Mouse (Mus musculus) spleen, adult 12 weeks (tissue): ENCODE data around the gene Rflnb.
"Not testable (repeated sequence)": the region's sequence is repeated elsewhere in the genome, so short reads cannot be mapped to it uniquely, and the experiment has no call there.

Source experiments
- DNase-seq: peaks from one replicate; pipeline ENCODE4 v3.0.0; 2022; ENCODE audit warnings: low spot score

Rflnb gene

GRCm38 (mm10) chr11:76037581-76038294, 10.2 kb upstream of the Rflnb start:
- DNase-seq: no peak

DNA sequence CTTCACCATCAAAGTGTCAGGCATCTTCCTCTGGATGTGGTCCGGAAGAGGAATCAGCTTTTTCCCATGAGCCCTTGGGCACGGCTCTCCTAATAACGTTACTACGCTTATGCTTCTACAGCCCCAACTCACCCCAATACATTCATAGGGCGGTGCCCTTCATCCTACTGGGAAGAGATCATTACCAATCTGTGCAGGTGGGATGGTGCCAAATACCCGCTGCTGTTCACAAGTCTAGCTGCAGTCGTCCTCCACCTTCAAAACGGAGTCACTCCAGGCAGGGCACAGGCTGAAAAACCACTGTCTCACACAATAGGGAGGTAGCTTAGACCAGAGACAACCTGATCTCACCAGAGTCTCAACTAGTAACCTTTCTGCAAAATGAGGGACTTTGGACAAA, 7.6 kb upstream of the Rflnb start:
- no peak for DNase-seq

- no peak for DNase-seq
Observed at GRCm38 (mm10) chr11:76033836-76034235, 6.3 kb upstream of the Rflnb start.

DNA sequence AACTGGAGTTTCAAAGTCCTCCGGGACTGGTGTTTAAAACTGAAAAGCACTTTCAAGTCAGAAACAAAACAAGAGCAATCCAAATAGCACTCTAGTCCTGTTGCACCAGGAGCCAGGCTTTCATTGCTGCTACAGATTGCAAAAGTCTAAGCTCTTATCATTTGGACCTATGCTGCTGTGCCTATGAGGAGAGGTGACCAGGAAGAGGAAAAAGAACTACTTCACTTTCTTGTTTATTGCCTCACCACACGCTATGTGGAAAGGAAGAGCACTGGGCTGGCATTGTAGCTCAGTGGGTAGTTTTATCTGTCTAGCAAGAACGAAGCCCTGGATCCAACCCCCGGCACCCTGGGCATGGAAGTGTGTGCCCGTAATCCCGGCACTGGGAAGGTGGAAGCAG, 5.8 kb upstream of the Rflnb start:
- no peak for DNase-seq

DNA sequence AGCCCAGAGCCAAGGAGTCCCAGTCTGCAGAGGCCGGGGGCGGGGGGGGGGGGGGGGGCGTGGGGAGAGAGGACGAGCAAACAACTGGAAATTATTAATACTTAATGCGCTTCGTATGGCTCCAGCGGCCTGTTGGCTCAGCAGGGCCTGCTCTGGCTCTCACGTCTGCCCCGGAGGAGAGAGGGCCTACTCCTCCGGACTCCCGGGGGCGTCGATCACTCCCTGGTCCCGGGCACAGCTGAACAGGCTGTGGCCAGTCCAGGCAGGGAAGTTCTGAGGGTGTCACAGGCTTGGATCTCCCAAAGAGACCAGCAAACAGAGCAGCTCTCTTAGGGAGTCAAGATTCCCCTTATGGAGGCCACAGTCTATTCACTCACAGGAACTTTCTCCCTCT, 487 bp upstream of the Rflnb start:
- DNase-seq: no peak

GRCm38 (mm10) chr11:76026527-76027138, 949 bp downstream of the Rflnb start:
- DNase-seq: no peak

GRCm38 (mm10) chr11:76025080-76025583, 2.5 kb downstream of the Rflnb start:
- DNase-seq: no peak

DNA sequence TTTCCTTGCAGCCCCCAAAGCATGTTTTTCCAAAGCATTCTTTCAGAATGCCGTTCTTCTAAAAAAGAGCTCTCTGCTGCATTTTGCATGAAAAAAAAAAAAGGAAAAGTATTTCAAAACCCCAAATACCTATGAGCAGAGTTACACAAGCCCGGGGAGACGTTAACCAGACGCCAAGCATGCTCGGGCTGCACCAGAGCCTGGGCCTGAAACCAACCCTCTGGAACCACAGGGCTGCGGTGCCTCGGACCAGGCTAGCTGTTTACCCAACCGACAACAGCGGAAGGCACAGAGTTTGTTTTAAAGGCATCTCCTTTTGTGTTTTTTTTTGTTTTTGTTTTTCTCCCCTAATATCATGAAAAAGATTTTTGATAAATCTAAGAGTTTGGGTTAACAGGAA, 6.7 kb downstream of the Rflnb start:
- DNase-seq: no peak

- no peak for DNase-seq
Observed at GRCm38 (mm10) chr11:76019879-76020278, 7.7 kb downstream of the Rflnb start.

DNA sequence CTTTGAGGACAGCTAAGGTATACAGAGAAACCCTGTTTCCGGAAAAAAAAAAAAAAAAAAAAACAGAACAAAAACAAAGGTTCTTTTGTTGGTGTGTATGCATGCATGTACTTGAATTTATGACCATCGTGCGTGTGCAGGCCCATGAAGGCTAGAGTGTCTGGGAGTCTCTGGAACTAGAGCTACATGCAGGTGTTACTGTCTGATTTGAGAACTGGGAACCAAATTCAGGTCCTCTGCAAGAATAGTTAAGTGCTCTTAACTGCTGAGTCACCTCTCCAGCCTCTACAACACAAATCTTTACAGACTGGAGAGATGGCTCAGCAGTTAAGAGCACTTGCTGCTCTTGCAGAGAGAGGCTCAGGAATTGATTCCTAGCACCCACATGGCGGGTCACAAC, 11.8 kb downstream of the Rflnb start:
- no peak for DNase-seq

DNA sequence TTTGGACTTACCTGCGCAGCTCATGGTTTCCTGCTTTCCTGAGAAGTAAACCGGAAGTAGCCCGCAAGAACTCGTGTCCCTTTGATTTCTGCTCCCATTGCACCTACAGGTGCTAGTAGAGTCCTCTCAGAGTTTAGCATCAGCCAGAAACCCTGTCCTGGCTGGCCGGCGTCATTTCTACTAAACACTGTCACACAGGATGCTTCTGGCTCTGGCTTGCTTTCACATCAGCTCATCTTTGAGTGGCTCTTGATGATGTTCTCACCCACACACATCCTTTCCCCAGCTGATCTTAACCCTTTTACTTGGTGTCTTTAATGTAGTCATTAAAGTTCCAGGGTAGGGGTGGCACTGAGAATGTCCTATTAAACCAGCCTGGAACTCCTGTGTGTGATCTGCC, 12.3 kb downstream of the Rflnb start:
- no peak for DNase-seq

- no peak for DNase-seq
Observed at GRCm38 (mm10) chr11:76010838-76011624, 16.6 kb downstream of the Rflnb start.

DNA sequence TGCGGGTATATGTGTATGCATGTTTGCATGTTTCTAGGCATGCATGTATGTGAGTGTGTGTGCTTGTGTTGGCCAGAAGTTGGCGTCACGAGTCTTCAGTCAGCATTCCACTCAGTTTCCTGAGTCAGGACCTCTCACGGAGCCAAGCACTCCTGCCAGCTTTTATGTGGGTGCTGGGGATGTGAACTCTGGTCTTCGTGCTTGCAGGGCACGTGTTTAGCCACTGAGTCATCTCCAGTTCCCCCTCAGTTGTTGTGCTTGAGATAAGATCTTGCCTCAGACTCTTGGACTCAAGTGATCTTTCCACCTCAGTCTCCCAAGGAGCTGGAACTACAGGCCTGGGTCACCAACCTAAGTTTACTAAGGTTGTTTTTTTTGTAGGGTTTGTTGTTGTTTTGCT, 18.5 kb downstream of the Rflnb start:
- DNase-seq: no peak

DNA sequence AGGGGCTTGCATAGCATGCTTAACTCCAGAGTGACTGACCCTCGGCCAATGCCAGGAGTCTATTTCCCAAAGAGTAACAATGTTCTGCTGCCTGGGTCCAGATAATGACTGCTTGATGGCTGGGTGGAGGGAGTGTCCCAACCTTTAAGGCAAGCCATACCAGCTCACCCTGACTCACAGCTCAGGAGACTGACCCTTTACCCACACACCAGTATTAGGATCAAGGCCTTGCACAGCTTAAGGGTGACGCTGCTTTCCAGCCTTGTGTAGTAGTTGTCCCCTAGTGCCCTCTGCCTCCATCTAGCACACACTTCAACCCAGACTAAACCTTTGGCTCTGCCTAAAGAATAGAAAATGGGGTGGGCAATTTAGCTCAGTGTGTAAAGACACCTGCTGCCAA, 19.4 kb downstream of the Rflnb start:
- DNase-seq: no peak

GRCm38 (mm10) chr11:76004276-76004675, 23.3 kb downstream of the Rflnb start:
- not testable (repeated sequence) for DNase-seq

- no peak for DNase-seq
Observed at GRCm38 (mm10) chr11:76001237-76001878, 26.2 kb downstream of the Rflnb start.

DNA sequence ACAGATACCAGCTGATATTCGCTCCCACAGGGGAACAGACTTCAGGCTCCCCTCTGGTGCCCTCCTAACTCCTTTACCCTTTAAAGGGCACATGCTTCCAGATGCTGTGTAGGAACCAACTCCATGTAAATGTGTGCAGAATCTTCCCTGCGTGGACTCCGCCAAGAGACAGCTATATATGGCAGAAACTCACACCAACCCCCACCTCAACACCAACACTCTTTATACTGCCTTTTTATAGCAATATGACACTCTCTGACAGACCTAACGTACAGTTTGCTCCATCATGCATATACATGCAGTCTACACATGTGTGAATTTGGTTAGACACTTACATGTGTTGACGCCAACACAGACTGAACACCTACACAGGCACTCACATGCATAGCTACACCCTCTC, 26.9 kb downstream of the Rflnb start:
- DNase-seq: no peak

DNA sequence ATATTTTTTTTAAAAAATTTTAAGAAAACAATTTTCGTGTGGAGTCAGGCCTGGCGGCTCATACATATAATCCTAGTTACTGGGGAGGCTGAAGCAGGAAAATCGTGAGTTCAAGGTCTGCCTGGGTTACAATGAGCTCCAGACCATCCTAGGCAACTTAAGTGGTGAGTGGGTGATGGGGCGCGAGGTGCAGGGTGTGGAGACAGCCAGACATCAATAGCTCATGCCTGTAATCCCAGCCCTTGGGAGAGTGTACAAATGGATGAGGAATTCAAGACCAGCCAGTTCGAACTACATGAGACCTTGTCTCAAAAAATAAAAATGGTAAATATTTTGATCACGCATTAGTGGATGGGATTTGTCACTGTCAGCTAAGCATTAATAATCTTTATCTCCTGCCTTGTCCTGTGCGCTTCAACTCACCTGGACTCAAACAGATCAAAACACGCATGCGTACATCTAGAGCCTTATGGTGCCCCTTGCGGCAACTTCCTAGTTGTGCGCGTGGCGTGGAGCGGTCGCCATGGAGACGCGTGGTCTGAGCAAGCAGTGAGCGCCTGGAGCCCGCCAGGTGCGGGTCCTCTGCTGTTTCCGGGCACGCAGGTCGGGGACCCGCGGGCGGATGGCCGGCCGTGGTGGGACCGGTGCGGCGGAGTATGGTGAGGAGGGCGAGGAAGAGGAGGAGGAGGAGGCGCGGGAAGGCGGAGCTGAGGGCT, 28.0 kb downstream of the Rflnb start, which contains the start of gene 1700016K19Rik:
TSS of gene 1700016K19Rik (plus strand) at position 473 of the 716 bp plus-strand sequence.
- peak; percentile 66 for DNase-seq

- DNase-seq: no peak
Observed at GRCm38 (mm10) chr11:75994357-75994756, 33.2 kb downstream of the Rflnb start.

DNA sequence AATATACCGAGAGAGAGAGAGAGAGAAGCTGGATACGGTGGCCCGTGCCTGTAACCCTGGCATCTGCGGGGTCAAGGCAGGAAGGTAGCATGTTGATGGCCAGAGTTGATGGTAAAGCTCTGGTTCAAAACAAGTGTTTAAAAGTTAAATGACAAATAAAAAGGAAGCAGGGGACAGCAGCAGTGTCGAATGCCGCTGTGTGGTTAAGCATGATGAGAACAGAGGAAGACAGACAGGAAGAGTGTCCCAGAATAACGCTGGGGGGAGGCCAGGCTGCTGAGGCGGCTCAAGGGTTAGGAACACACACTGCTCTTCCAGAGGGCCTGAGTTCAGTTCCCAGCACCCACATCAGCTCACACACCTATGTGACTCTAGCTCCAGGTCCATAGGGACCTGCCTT, 35.1 kb downstream of the Rflnb start:
- no peak for DNase-seq

- no peak for DNase-seq
Observed at GRCm38 (mm10) chr11:75991911-75992310, 35.7 kb downstream of the Rflnb start.
